Mouse (Mus musculus) liver, embryonic 11.5 days (tissue): ENCODE data around the gene Gcc2. TPM values are rescaled to one million over a fixed set of nuclear protein-coding genes. Genes with fewer than 3 reads are reported as not detected.

Source experiments
- ATAC-seq: fragments of 200-750 bp; cut with Nextera tagmentation; replicated peaks from 2 replicates; pipeline ENCODE4 v1.8.0; 2017; ENCODE audit warnings: moderate number of reproducible peaks, mild to moderate bottlenecking, moderate TSS enrichment, moderate library complexity; ENCODE audit not compliant: low FRiP score
- DNase-seq: peaks from one replicate; pipeline ENCODE4 v3.0.0-alpha.2; 2017; ENCODE audit warnings: low spot score
- H3K27ac ChIP-seq: fragments of 300-500 bp; sonication (generic); 2 replicates; pipeline ENCODE4 v1.5.1; 2014; ENCODE audit warnings: mild to moderate bottlenecking, low read depth, low read length, control low read depth
- H3K27me3 ChIP-seq: fragments of 300-500 bp; sonication (generic); replicated peaks from 2 replicates; pipeline ENCODE4 v1.6.1; 2014; ENCODE audit warnings: low read length, mixed read lengths; ENCODE audit not compliant: control insufficient read depth, insufficient read depth
- H3K36me3 ChIP-seq: fragments of 300-500 bp; sonication (generic); 2 replicates; pipeline ENCODE4 v1.6.1; 2014; ENCODE audit warnings: mild to moderate bottlenecking, low read length, moderate library complexity, mixed read lengths; ENCODE audit not compliant: control insufficient read depth, insufficient read depth
- H3K4me1 ChIP-seq: fragments of 300-500 bp; sonication (generic); replicated peaks from 2 replicates; pipeline ENCODE4 v1.6.1; 2014; ENCODE audit warnings: low read length, mixed read lengths; ENCODE audit not compliant: control insufficient read depth, insufficient read depth
- H3K4me2 ChIP-seq: fragments of 300-500 bp; sonication (generic); 2 replicates; pipeline ENCODE4 v1.6.1; 2014; ENCODE audit warnings: mild to moderate bottlenecking, control low read depth, moderate library complexity
- H3K4me3 ChIP-seq: fragments of 300-500 bp; sonication (generic); 2 replicates; pipeline ENCODE4 v1.5.1; 2014; ENCODE audit warnings: low read depth, low read length, control low read depth
- H3K9ac ChIP-seq: fragments of 300-500 bp; sonication (generic); 2 replicates; pipeline ENCODE4 v1.6.1; 2014; ENCODE audit warnings: low read depth, low read length, control low read depth
- H3K9me3 ChIP-seq: fragments of 300-500 bp; sonication (generic); 2 replicates; pipeline ENCODE4 v1.6.1; 2016; ENCODE audit warnings: low read length, inconsistent platforms, mixed read lengths; ENCODE audit not compliant: control insufficient read depth
- WGBS: fragments of 180-500 bp; shearing (Covaris S2); extraction: QIAGEN DNeasy Blood & Tissue Kit; methylation state at CpG from one replicate; pipeline ENCODE4 v1.1.7; 2014; 5-methylcytosine and 5-hydroxymethylcytosine counted together
- polyA plus RNA-seq: library from polyadenylated mRNA; unstranded; fragments of >200 nt; fragmentation: Nextera tagmentation; extraction: Ambion mirVana; gene quantifications from 2 replicates; pipeline ENCODE4 v1.2.1, GENCODE M21; 2014

Gene Gcc2
- 37.1 and 37.6 TPM in 2 replicates for polyA plus RNA-seq

DNA sequence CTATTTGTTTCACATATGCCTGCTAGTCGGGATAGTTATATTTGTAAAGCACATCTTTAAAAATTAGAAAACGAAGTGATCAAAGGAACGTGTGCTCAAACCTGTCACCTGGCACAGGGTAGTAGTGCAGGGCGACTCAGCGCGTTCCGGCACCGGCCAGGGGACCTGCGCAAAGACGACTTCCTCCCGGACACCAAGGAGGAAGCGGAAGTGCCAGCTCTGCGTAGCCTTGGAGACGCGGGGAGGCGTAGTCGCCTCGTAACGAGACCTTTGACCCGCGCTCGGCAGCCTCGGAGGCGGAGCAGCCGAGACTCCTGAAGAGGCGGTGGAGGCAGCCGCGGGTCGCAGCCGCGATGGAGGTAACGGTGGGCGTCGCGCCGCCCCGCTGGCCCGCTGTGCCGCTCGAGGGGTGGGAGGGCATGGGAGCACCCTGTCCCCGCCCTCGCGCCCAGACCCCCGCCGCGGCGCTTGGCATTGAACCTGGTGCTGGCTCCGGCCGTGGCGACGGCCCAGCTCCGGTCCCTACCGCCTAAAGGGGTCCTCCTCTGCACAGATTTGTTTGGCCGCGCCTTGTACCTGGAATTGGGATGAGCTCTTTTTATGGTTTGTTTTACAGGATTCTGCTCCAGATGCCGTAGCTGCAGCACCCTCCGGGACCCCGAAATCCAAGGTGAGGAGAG is at the start of gene Gcc2:
Gcc2 (plus strand) TSS at position 285 of the 680 bp plus-strand sequence.
- ATAC-seq (peak; percentile 99), DNase-seq (peak; percentile 91)
- H3K27ac ChIP-seq = peak within 1 kb of the TSS; percentile 6; the same call in 1 of the 2 replicates
- peak within 1 kb of the TSS; percentile 80 for H3K4me2 ChIP-seq
- H3K36me3 ChIP-seq = peaks cover 2% of the 10 kb centered on the region; the same call in 1 of the 2 replicates
- WGBS = under 1% methylated on average over 46 of the region's 58 CpGs
- peak within 1 kb of the TSS; percentile 80 for H3K4me3 ChIP-seq
- H3K9ac ChIP-seq = peak within 1 kb of the TSS; percentile 69
- H3K4me1 ChIP-seq = peaks cover 6% of the 10 kb centered on the region; the same call in 1 of the 2 replicates
- H3K27me3 ChIP-seq = no peaks in the 10 kb centered on the region
- no peaks in the 10 kb centered on the region for H3K9me3 ChIP-seq

DNA sequence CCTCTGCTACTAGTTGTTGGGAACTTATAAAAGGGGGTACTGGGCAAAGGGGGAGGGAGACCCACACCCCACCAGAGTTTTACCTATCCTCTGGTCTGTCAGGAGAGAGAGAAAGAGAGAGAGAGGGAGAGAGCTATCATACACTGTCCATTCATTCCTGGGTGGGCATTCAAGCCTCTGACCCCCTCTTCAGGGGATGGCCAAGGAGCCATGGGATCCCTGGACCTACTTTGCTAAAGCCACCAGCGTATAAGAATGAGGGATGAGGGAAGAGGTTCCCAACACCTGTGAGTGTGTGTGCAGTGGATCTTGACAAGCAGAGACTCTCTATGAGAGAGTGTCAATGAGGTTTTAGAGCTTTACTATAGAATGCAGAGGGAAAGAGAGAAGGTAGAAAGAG is 49.3 kb upstream of the Gcc2 start:
- no peak for ATAC-seq
- Histone ChIP-seq H3K4me2 (no peak overlapping the region), H3K27me3 (no peaks in the 10 kb centered on the region), H3K36me3 (no peaks in the 10 kb centered on the region), H3K4me3 (no peak overlapping the region), H3K4me1 (no peaks in the 10 kb centered on the region), H3K27ac (no peak overlapping the region), H3K9me3 (0 out of 2 replicates have a peak, but pooled peaks cover 2% of the 10 kb centered on the region), H3K9ac (no peak overlapping the region)
- DNase-seq = no peak
- 41% methylated on average over 1 of the region's 1 CpGs for WGBS

DNA sequence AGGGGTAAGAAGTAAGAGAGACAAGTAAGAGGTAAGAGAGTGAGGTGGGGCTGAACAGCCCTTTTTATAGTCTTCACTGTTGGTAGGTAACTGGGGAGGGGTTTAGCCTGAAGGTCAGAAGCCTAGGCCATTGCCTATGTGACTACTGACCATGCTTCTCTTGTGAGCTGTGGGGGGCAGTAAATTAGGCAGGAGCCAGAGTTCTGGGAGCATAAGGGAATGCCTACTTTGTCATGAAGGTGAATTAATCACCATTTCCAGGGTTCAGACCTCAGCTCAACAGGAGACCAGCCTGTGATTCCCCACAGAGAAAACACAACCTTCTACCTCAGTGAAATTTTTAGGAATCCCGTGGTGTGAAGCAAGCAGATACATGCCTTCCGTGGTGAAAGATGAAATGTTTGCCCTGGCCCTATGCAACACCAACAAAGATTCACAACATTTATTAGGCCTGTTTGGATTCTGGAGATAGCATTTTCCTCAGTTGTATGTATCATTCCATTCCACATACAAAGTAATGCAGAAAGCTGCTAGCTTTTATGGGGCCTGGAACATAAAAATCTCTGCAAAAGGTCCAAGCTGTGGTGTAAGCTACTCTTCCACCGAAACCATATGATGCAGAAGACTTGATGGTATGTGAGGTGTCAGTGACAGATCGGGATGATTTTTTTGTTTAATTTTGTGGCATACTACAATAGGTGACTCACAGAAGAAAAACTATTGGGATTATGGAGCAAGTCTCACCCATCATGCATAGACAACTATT is 48.5 kb upstream of the Gcc2 start:
- WGBS = 72% methylated on average over 4 of the region's 4 CpGs
- H3K4me3 ChIP-seq = no peak overlapping the region
- H3K9me3 ChIP-seq = 0 out of 2 replicates have a peak, but pooled peaks cover 2% of the 10 kb centered on the region
- DNase-seq (no peak), ATAC-seq (no peak)
- H3K27me3 ChIP-seq = no peaks in the 10 kb centered on the region
- no peak overlapping the region for H3K4me2 ChIP-seq
- H3K27ac ChIP-seq = no peak overlapping the region
- no peaks in the 10 kb centered on the region for H3K4me1 ChIP-seq
- no peaks in the 10 kb centered on the region for H3K36me3 ChIP-seq
- no peak overlapping the region for H3K9ac ChIP-seq

DNA sequence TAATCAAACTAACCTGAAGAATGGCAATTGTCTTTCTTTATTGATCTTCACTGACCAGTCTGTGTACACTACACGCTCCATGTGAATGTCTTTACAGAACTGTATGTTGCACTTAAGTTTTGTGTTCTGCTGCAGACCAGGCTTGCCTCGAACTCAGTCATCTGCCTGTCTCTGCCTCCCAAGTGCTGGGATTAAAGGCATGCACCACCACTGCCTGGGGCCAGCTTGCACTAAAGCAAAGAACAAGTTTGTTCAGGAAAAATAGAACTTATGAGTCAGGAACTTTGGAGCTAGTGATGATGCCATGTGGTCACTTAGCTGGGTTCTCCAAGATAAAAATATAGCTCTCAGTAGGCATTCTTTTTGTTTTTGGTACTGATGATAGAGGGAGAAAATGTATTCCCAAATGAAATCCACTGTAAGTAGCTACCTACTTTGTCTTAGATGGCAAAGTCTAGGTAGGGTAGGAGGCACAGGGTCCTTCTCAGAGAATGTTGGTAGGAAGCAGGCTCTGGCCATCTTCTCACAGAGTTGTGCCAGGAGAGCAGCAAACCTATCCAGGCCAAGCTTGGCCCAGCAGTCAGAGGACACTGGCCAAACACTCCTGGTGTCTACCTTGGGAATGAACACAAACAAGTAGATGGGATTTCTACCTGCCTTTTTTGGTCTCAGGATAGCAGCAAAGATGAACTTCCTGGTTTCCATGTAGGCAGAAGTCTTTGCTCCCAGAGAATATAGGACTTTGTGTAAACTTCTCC is 45.4 kb upstream of the Gcc2 start:
- H3K27ac ChIP-seq = no peak overlapping the region
- no peak overlapping the region for H3K9ac ChIP-seq
- WGBS = 58% methylated on average over 2 of the region's 2 CpGs

DNA sequence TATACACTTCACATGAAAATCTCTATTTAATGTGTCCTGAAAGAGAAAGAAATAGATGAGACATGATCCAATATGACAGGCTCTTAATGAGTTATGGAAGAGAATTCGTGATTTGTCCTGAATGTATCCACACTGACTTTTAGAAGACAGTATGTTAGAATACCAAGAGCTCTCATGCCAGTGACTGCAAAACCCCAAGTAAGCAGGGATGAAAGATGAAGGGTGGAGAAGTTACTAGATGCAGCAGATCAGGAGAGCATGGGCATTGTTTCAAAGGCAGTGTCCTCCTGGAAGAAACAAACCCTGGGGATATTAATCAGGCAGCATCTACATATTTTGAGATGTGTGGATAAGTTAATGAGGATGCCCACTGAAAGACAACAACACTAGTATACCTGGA is 44.8 kb upstream of the Gcc2 start:
- Histone ChIP-seq H3K4me2 (no peak overlapping the region), H3K4me3 (no peak overlapping the region), H3K36me3 (no peaks in the 10 kb centered on the region), H3K27ac (no peak overlapping the region), H3K27me3 (no peaks in the 10 kb centered on the region), H3K9ac (no peak overlapping the region), H3K9me3 (0 out of 2 replicates have a peak, but pooled peaks cover 2% of the 10 kb centered on the region), H3K4me1 (no peaks in the 10 kb centered on the region)
- WGBS = 58% methylated on average over 1 of the region's 1 CpGs
- no peak for DNase-seq
- no peak for ATAC-seq

More for the DNA sequence above, 45.4 kb upstream of the Gcc2 start:
- Histone ChIP-seq H3K4me1 (no peaks in the 10 kb centered on the region), H3K27me3 (no peaks in the 10 kb centered on the region), H3K9me3 (0 out of 2 replicates have a peak, but pooled peaks cover 2% of the 10 kb centered on the region), H3K4me3 (no peak overlapping the region), H3K36me3 (no peaks in the 10 kb centered on the region), H3K4me2 (no peak overlapping the region)
- DNase-seq = no peak
- no peak for ATAC-seq

DNA sequence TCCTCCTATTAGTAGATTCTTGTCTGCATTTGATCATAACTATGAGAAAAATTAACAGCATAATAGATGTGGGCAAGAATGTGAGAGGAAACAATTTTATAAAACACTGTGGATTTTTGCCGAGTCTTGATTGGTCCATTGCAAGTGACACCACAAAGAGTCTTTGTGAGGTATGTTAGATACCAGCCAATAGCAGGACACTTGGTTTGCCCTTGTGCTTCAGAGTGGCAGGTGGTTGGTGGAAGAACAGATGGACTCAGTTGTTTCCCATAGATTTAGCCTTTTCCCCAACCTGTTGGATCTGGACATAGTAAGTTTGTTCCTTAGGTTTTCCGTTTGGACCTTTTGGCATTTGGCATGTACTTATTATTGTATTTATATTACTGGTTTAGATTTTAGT is 44.1 kb upstream of the Gcc2 start:
- Histone ChIP-seq H3K4me1 (no peaks in the 10 kb centered on the region), H3K4me2 (no peak overlapping the region), H3K27me3 (no peaks in the 10 kb centered on the region), H3K36me3 (no peaks in the 10 kb centered on the region), H3K9ac (no peak overlapping the region), H3K27ac (no peak overlapping the region), H3K4me3 (no peak overlapping the region), H3K9me3 (0 out of 2 replicates have a peak, but pooled peaks cover 2% of the 10 kb centered on the region)
- WGBS = 86% methylated on average over 2 of the region's 2 CpGs
- no peak for ATAC-seq
- DNase-seq = no peak

DNA sequence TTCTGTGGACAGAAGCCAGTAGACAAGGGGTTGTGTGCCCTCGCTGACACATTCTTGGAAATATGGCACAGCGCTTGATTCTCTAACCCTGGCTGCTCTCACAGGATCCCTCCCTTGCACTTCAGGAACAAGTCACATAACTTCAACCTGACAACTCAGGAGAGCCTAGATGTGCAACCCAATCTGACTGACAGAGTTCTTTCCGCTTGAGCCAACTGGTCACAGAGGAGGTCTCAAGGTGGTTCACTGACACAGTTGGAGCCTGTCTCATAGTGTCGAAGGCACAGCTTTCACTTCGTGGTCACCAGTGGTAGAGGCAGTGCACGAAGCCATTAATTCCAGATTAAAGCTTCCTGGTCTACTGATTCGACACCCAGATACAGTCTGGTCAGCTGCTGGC is 43.1 kb upstream of the Gcc2 start:
- Histone ChIP-seq H3K27ac (no peak overlapping the region), H3K36me3 (no peaks in the 10 kb centered on the region), H3K9me3 (no peaks in the 10 kb centered on the region), H3K9ac (no peak overlapping the region), H3K4me1 (no peaks in the 10 kb centered on the region), H3K4me2 (no peak overlapping the region), H3K27me3 (no peaks in the 10 kb centered on the region), H3K4me3 (no peak overlapping the region)
- 68% methylated on average over 7 of the region's 7 CpGs for WGBS
- DNase-seq (no peak), ATAC-seq (no peak)

DNA sequence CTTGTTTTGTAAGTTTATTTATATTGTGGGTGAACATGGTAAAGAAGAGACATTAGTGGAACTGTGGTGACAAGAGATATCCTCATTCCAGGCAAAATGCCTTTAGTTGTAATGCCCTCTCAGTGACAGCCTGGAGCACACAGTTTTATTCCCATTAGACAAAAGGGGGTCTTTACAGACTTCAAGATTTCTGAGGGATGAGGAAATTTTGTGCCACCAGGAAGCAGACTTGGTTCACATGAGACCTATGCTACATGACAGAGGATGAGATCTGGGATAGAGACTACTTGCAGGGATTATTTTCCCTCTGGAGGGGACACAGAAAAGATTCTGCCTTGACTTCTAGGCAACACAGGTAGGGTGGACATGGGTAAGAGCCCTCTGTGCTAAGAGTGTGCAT is 40.8 kb upstream of the Gcc2 start:
- no peak for DNase-seq
- Histone ChIP-seq H3K4me3 (no peak overlapping the region), H3K4me1 (no peaks in the 10 kb centered on the region), H3K4me2 (no peak overlapping the region), H3K9ac (no peak overlapping the region), H3K27ac (no peak overlapping the region), H3K9me3 (no peaks in the 10 kb centered on the region), H3K36me3 (no peaks in the 10 kb centered on the region), H3K27me3 (no peaks in the 10 kb centered on the region)
- ATAC-seq = no peak
